Mouse (Mus musculus): ENCODE data around the gene Fstl1.

DNA sequence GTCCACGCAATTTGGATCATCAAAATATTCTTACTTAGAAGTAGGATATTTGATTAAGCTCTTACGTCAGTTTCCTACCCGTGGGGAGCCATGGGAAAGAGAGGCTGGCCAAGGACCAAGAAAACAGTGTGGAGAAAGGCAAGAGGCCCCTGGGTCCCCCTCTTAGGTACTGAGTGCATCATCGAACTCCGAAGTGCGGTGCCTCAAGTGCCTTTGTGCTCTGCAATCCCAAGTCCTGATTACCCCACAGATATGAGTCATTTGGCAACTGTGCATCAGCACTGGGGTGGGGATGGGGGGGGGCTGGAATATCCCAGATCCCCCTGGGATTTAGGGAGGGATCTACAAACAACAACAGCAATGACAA lies 12.3 kb downstream of the Fstl1 start:
- no peak for TF ChIP-seq CTCF (IDR thresholded peaks at IDR 0.05; ENCODE audit: low read depth)
- TF ChIP-seq EP300 (IDR thresholded peaks at IDR 0.05; ENCODE audit: low read depth) = no peak

All from liver, postnatal 0 days (tissue).